Mouse (Mus musculus) stomach, postnatal 0 days (tissue): ENCODE results near the gene Fnbp4. TPM values are rescaled to one million over a fixed set of nuclear protein-coding genes. Genes with fewer than 3 reads are reported as not detected.

Source experiments
- ATAC-seq: fragments of 200-750 bp; cut with Nextera tagmentation; 2 replicates; pipeline ENCODE4 v1.8.0; 2017; ENCODE audit not compliant: low FRiP score, low TSS enrichment
- DNase-seq: peaks from one replicate; pipeline ENCODE4 v3.0.0-alpha.2; 2016; ENCODE audit warnings: low spot score
- H3K27ac ChIP-seq: fragments of 300-500 bp; sonication (generic); replicated peaks from 2 replicates; pipeline ENCODE4 v1.5.1; 2014; ENCODE audit warnings: mild to moderate bottlenecking, control low read depth
- H3K27me3 ChIP-seq: fragments of 300-500 bp; sonication (generic); 2 replicates; pipeline ENCODE4 v1.6.1; 2014; ENCODE audit warnings: low read length; ENCODE audit not compliant: control insufficient read depth, insufficient read depth
- H3K36me3 ChIP-seq: fragments of 300-500 bp; sonication (generic); 2 replicates; pipeline ENCODE4 v1.6.1; 2014; ENCODE audit warnings: low read length, mixed read lengths; ENCODE audit not compliant: control insufficient read depth, insufficient read depth
- H3K4me1 ChIP-seq: fragments of 300-500 bp; sonication (generic); replicated peaks from 2 replicates; pipeline ENCODE4 v1.6.1; 2014; ENCODE audit warnings: antibody characterized with exemption; ENCODE audit not compliant: control insufficient read depth, insufficient read depth
- H3K4me2 ChIP-seq: fragments of 300-500 bp; sonication (generic); replicated peaks from 2 replicates; pipeline ENCODE4 v1.6.1; 2014; ENCODE audit warnings: low read depth, mild to moderate bottlenecking, control low read depth, moderate library complexity
- H3K4me3 ChIP-seq: fragments of 300-500 bp; sonication (generic); 2 replicates; pipeline ENCODE4 v1.5.1; 2014; ENCODE audit warnings: low read depth, low read length, control low read depth
- H3K9ac ChIP-seq: fragments of 300-500 bp; sonication (generic); 2 replicates; pipeline ENCODE4 v1.6.1; 2014; ENCODE audit warnings: mild to moderate bottlenecking, low read length, control low read depth, mixed read lengths
- H3K9me3 ChIP-seq: fragments of 300-500 bp; sonication (generic); 2 replicates; pipeline ENCODE4 v1.6.1; 2016; ENCODE audit warnings: low read length; ENCODE audit not compliant: control insufficient read depth
- CTCF ChIP-seq: IDR thresholded peaks from 2 replicates; pipeline ENCODE4 v1.5.1; 2016; ENCODE audit warnings: antibody characterized with exemption, low read depth, mild to moderate bottlenecking, moderate library complexity
- EP300 ChIP-seq: optimal IDR thresholded peaks from 2 replicates; pipeline ENCODE3; 2016; ENCODE audit warnings: antibody characterized with exemption
- WGBS: fragments of 180-500 bp; shearing (Covaris S2); extraction: QIAGEN DNeasy Blood & Tissue Kit; methylation state at CpG from one replicate; pipeline ENCODE4 v1.1.7; 2014; 5-methylcytosine and 5-hydroxymethylcytosine counted together
- polyA plus RNA-seq: library from polyadenylated mRNA; unstranded; fragments of >200 nt; fragmentation: Nextera tagmentation; extraction: Ambion mirVana; gene quantifications from 2 replicates; pipeline ENCODE4 v1.2.1, GENCODE M21; 2015

Gene Fnbp4
- polyA plus RNA-seq = 26.3 and 31.0 TPM in 2 replicates

GRCm38 (mm10) chr2:90745053-90745678, at the start of gene Fnbp4:
Fnbp4 (plus strand) TSS chr2:90745370.
- ATAC-seq (peak; percentile 99), DNase-seq (peak; percentile 98)
- Histone ChIP-seq H3K9me3 (no peaks in the 10 kb centered on the region), H3K27ac (peak within 1 kb of the TSS; percentile 99), H3K4me1 (peaks cover 4% of the 10 kb centered on the region; the same call in 1 of the 2 replicates), H3K27me3 (no peaks in the 10 kb centered on the region), H3K4me3 (peak within 1 kb of the TSS; percentile 92), H3K4me2 (peak within 1 kb of the TSS; percentile 68), H3K36me3 (peaks cover 2% of the 10 kb centered on the region; the same call in 1 of the 2 replicates), H3K9ac (peak within 1 kb of the TSS; percentile 97)
- under 1% methylated on average over 44 of the region's 44 CpGs for WGBS
- TF ChIP-seq EP300 (no peak), CTCF (peak; percentile 48)

- Histone ChIP-seq H3K4me3 (no peak overlapping the region), H3K27me3 (no peaks in the 10 kb centered on the region), H3K4me1 (no peaks in the 10 kb centered on the region), H3K9me3 (no peaks in the 10 kb centered on the region), H3K36me3 (peaks cover 29% of the 10 kb centered on the region), H3K4me2 (no peak overlapping the region), H3K9ac (no peak overlapping the region), H3K27ac (no peak overlapping the region)
- TF ChIP-seq CTCF (peak; percentile 33; the same call in 1 of the 2 replicates), EP300 (no peak)
- 78% methylated on average over 4 of the region's 4 CpGs for WGBS
- DNase-seq (no peak), ATAC-seq (no peak)
These were observed 44.2 kb upstream of the Fnbp4 start for GRCm38 (mm10) chr2:90700943-90701342.

GRCm38 (mm10) chr2:90708548-90708947, 36.6 kb upstream of the Fnbp4 start:
- no peak for DNase-seq
- WGBS = 89% methylated on average over 1 of the region's 1 CpGs
- H3K4me3 ChIP-seq = no peak overlapping the region
- H3K27me3 ChIP-seq = no peaks in the 10 kb centered on the region
- no peak for ATAC-seq
- no peaks in the 10 kb centered on the region for H3K9me3 ChIP-seq
- TF ChIP-seq EP300 = no peak
- no peak for TF ChIP-seq CTCF
- no peak overlapping the region for H3K27ac ChIP-seq
- no peaks in the 10 kb centered on the region for H3K4me1 ChIP-seq
- H3K4me2 ChIP-seq = no peak overlapping the region
- peaks cover 14% of the 10 kb centered on the region for H3K36me3 ChIP-seq
- no peak overlapping the region for H3K9ac ChIP-seq

GRCm38 (mm10) chr2:90715555-90716092, 29.5 kb upstream of the Fnbp4 start:
- no peak overlapping the region for H3K4me3 ChIP-seq
- TF ChIP-seq EP300 (no peak), CTCF (no peak)
- H3K27me3 ChIP-seq = no peaks in the 10 kb centered on the region
- H3K4me2 ChIP-seq = no peak overlapping the region
- no peaks in the 10 kb centered on the region for H3K4me1 ChIP-seq
- no peaks in the 10 kb centered on the region for H3K9me3 ChIP-seq
- DNase-seq (no peak), ATAC-seq (no peak)
- WGBS = 94% methylated on average over 7 of the region's 7 CpGs
- H3K27ac ChIP-seq = no peak overlapping the region
- H3K9ac ChIP-seq = no peak overlapping the region
- H3K36me3 ChIP-seq = peaks cover 20% of the 10 kb centered on the region

GRCm38 (mm10) chr2:90717366-90717765, 27.8 kb upstream of the Fnbp4 start:
- 90% methylated on average over 4 of the region's 4 CpGs for WGBS
- TF ChIP-seq EP300 = no peak
- TF ChIP-seq CTCF = no peak
- H3K4me2 ChIP-seq = no peak overlapping the region

GRCm38 (mm10) chr2:90717948-90718347, 27.2 kb upstream of the Fnbp4 start:
- Histone ChIP-seq H3K4me3 (no peak overlapping the region), H3K4me1 (no peaks in the 10 kb centered on the region), H3K4me2 (no peak overlapping the region), H3K36me3 (peaks cover 32% of the 10 kb centered on the region), H3K27me3 (no peaks in the 10 kb centered on the region), H3K27ac (no peak overlapping the region), H3K9me3 (no peaks in the 10 kb centered on the region), H3K9ac (no peak overlapping the region)
- no peak for TF ChIP-seq CTCF
- TF ChIP-seq EP300 = no peak
- ATAC-seq (no peak), DNase-seq (no peak)
- 87% methylated on average over 5 of the region's 5 CpGs for WGBS

More at GRCm38 (mm10) chr2:90717366-90717765, 27.8 kb upstream of the Fnbp4 start:
- peaks cover 29% of the 10 kb centered on the region for H3K36me3 ChIP-seq
- H3K9ac ChIP-seq = no peak overlapping the region
- H3K27me3 ChIP-seq = no peaks in the 10 kb centered on the region
- H3K4me1 ChIP-seq = no peaks in the 10 kb centered on the region
- H3K27ac ChIP-seq = no peak overlapping the region
- ATAC-seq = no peak
- no peak for DNase-seq
- H3K4me3 ChIP-seq = no peak overlapping the region
- H3K9me3 ChIP-seq = no peaks in the 10 kb centered on the region
